Mouse (Mus musculus) WW6 (cell line): ENCODE measurements around the gene Nacc1.
"Not testable (repeated sequence)": the region's sequence is repeated elsewhere in the genome, so short reads cannot be mapped to it uniquely, and the experiment has no call there.

Experiments used
- DNase-seq: peaks from one replicate; pipeline ENCODE4 v3.0.0-alpha.2; 2013; ENCODE audit warnings: low read depth, low spot score

Nacc1 gene

DNA sequence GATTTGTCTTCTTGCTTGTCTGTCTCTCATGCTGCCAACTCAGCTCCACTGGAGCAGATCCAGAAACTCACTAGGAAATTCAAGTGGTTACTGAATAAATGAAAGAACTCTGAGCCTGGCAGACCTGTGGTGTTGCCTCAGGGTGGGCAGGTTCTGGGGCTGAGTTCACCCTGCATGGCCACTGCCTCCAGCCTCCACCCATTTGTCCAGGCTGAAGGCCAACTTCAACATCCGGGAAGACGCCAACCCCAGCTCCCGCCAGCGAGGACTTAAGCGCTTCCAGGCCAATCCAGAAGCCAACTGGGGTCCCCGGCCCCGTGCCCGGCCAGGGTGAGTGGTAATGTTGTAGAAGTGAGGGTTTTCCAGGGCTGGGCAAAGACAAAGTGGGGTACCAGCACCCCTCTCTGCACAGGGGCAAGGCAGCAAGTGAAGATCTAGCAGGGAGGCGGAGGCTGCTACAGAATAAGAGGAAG lies 11.3 kb upstream of the Nacc1 start:
- DNase-seq = no peak

DNA sequence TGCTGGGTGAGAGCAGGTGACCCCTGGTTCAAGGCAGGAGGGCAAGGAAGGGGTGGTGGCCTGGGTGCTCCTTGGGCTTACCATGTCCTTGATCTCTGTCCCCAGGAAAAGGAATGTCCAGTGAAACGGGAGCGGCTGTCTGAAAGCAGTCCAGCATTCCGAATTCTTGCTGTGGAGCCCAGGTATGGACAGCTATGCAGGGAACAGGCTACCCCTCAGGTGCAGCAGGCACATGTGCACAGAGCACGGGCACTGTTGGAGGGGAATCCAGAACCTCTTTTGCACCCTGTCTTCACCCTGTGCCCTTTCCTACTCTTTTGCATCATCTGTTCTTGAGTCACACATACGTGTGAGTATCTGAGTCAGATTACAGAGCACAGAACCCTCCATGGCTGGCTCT lies 10.6 kb upstream of the Nacc1 start:
- no peak for DNase-seq

DNA sequence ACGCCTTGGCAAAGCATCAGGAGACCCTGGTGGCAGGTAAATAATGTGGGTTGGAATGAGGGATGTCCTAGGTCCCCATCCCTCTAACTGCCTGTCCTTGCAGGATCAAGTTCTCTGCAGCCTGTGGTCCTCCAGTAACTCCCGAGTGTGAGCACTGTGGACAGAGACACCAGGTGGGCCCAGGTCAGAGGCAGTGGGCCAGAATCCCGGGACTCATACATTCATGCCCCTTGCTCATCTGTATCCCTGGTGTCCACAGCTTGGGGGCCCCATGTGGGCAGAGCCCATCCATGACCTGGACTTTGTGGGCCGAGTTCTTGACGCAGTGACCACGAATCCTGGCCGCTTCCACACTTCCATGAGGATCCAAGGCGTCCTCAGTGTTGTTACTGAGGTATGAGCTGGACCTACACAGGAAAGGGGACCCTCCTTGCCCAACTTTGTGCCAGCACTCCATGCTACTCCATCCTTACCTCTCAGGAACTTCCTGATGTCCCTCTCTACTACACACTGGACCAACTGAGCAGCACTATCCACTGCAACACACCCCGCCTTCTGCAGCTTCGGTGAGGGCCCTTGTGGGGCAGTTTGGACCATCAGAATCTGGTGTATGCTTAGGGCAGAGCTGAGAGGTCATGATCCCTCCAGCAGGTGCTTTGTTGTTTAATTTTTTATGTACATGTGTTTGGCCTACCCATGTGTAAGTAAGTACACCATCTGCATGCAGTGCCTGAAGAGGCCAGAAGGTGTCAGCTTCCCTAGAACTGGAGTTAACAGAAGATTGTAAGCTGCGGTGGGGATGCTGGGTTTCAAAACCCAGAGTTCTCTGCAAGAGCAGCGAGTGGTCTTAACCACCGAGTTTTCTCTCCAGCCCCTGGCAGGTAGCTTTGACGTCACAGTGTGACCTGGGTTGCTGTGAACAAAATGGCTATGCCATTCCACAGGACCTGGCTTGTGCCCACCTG lies 9.8 kb upstream of the Nacc1 start:
- no peak for DNase-seq

DNA sequence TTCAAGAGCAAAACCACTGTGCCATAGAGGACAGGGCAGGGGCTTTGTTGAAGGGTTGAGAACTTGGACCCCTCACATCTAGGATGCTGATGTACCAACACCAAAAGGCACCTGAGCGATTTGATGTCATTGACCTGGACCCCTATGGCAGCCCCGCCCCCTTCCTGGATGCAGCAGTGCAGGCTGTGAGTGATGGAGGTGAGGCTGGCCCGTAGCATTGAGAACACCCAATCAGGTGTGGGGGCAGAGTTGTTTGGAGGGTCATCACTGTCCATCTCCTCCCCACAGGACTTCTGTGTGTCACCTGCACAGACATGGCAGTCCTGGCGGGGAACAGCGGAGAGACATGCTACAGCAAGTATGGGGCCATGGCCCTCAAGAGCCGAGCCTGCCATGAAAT lies 7.5 kb upstream of the Nacc1 start:
- DNase-seq = no peak

GRCm38 (mm10) chr8:84693332-84693731 lies 5.7 kb upstream of the Nacc1 start:
- DNase-seq = no peak

DNA sequence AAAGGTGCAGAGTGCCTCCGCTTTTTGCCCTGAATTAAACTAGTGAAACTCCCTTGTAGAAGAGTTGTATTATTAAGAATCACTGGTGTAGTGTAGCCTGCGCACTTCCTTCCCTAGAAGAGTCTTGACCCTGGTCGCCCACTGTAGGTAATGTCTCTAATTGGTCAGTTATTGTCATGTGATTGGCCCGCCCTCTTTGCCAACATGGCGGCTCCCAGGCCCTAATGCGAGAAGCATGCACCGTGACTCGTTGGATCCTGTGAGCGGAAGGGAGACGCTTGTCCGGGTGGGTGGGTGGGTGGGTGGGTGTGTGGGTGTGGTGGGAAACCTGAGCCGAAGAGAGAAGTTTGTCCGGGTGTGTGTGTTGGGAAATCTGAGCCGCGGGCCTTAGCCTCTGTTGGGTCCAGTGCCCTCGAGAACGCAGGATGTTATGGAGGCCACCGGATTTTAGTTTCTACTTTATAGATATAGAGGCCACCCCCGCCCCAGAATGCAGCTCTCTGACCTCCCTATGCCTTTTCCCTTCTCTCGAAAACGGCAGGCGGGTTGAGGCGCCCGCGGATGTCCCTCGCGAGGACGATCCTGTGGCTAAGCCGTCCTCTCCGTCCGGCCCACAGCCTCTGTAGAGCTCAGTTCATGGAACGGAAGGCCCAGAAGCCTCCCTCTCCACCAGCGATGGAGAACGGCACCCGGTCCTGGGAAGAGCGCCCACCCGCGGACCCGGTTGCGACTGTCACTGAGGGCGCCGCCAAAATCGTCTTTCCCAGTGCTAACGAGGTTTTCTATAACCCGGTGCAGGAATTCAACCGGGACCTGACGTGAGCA lies 1.6 kb upstream of the Nacc1 start:
- DNase-seq = no peak

DNA sequence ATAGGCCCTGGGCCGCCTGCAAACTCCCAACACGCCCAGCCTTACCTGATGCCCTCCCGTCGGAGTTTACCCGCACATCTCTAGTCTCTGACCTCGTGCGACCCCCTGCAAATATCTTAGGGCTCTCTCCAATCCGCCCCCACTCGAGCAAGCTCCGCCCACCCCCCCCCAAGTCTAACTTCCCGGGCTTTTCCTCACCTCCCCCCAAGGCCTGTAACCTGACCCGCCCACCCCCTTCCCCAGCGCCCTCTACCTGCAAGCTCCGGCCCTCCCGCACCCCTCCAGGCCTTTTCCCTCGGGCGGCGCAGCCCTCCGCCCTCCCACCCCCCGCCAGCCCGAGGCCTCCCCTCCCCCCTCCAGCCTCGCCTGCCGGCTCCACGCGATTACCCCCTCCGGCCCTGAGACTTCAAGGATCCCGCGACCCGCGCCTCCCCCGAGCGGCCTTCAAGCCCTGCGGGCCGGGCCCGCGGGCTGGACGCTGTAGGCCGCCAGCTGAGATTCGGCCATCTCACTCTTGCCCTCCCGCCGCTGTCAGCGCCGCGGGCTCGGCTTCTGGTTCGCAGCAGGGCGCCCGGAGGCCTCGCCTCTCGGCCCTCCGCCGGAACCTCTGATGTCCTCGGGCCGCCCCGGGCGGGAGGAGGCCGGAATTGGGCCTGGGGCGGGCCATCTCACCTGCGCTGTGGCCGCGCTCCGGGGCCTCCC lies 508 bp downstream of the Nacc1 start:
- DNase-seq = no peak

DNA sequence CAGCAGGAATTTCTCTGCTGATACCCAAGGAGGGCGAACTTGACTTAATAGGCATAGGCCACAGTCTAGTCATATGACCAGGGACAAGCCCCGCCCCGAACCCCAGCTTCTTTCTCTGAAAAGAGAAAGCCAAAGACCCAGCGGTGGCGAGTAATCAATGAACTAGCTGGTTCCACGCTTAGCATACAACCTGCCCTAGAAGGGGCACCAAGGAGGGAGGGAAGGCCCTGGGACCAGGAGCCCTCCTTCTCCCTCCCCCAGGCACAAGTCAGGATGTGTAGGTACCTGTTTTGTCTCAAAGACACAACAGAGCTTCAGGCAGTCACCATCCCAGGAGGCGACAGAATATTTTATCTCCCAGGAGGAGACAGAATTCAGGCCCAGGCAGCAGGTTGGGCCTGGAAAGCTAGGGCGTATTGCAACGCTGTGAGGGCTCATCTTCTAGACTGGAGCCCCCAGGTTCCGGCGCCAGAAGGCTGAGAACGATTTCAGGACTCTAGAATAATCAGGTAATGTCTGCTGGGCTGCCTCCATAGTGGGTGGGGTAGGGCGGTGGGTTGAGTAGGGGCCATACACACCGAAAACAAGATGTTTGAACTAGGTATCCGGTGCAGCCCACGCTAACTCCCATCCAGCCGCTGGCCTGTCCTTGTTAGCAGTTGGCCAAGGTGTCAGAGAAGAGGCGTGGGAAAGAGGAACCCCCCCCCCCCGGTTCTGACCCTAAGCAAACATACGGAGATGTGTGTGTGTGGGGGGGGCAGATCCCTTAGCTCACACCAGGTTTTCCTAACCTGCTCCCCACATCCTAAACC lies 1.3 kb downstream of the Nacc1 start, which contains the start of gene Trmt1:
TSS of gene Trmt1 (plus strand) at position 117 of the 812 bp plus-strand sequence.
- no peak for DNase-seq

GRCm38 (mm10) chr8:84684537-84684936 lies 3.1 kb downstream of the Nacc1 start:
- no peak for DNase-seq

DNA sequence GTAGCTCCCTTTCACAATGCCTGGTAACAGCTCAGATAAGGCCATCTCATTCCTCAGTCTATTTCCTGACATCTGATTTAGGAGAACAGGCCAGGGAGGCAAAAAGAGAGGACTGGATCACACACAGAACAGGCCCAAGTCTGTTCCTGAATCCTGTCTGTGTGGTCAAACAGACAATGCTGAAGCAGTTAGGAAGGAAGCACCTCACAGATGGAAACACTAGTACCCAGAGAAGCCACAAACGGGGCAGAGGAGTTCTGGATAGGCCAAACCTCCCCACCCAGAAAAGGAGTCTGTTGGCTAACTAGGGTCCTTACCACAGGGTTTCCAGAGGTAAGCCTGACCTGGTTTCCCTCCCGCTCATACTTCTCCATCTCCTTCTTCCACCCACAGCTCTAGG lies 5.4 kb downstream of the Nacc1 start:
- no peak for DNase-seq

- DNase-seq = no peak
These were observed 6.2 kb downstream of the Nacc1 start for GRCm38 (mm10) chr8:84681476-84681875.

- DNase-seq = no peak
These were observed 10.4 kb downstream of the Nacc1 start for GRCm38 (mm10) chr8:84677305-84677704.

- DNase-seq = not testable (repeated sequence)
These were observed 17.2 kb downstream of the Nacc1 start for GRCm38 (mm10) chr8:84670295-84671006.

- DNase-seq = no peak
These were observed 18.8 kb downstream of the Nacc1 start for GRCm38 (mm10) chr8:84668731-84669485.

- no peak for DNase-seq
These were observed 19.6 kb downstream of the Nacc1 start for GRCm38 (mm10) chr8:84668081-84668480.

DNA sequence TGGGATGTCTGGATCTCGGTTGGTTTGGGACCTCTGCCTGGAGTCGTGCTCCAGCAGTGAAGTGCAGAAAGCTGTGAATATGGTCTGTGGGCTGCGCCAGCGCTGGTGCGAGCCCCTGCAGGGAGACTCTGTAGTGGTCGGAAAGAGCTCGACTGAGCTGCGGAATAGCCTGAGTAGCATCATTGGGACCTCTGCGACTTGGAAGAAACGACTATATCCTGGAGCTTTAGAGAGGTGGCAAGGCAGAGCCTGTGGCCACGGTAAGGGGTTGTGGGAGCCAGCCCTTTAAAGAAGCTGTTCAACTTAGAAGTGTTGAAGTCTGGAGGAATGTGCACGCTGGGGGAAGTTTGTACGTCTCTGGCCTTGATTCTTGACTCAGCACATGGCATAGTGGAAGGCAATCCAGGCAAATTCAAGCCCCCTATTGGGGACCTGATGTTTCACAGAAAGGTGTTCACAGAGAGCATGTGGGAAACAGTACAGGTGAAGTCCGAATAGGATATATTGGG lies 22.2 kb downstream of the Nacc1 start:
- DNase-seq = no peak

DNA sequence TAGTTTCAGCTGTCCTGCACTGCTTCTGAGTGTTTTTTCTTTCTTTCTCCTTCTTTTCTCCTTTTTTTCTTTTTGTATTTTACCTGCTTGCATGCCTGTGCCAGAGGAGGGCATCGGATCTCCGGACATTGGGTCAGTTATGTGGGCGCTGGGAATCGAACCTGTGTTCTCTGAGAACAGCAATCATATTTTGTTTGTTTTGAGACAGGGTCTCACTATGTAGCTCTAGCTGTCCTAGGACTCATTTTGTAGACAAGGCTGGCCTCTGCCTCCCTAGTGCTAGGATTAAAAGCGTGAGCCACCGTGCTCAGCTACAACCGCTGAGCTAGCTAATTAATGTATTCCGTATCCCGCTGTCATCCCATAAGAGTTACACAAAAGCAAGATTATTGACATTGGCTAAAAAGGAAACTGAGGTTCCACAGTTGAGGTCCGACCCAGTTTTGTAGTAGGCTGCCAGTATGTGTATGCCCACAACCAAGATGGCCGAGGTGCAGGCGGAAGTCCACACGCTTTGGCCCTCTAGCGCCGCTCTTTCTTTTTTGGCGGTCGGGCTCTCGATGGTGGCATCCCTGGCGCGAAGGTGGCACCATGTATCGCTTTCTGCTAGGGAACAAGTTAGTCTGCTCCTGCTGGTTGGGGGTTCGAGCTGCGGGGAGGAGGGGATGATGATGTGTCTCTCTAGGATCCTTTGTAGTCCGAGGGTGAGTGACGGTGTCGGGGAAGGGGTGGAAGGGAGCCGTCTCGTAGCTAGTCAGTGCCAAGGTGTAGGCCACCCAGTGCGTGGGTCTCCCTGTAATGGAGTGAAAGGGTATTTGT lies 22.9 kb downstream of the Nacc1 start:
- no peak for DNase-seq
